Mouse (Mus musculus) midbrain, embryonic 14.5 days (tissue): ENCODE measurements at regions not wholly inside any gene's neighbourhood (a gene's known extent, or its start where the extent isn't known, plus 50 kb on each side); places are given as distances from the start of the nearest gene placed in this dataset.

ENCODE experiments used
- ATAC-seq: fragments of 200-750 bp; cut with Nextera tagmentation; 2 replicates; pipeline ENCODE4 v1.8.0; 2017; ENCODE audit warnings: moderate number of reproducible peaks, moderate library complexity; ENCODE audit not compliant: low FRiP score, low TSS enrichment
- DNase-seq: peaks from one replicate; pipeline ENCODE4 v3.0.0-alpha.2; 2015
- H3K27ac ChIP-seq: fragments of 300-500 bp; sonication (generic); replicated peaks from 2 replicates; pipeline ENCODE4 v1.5.1; 2014; ENCODE audit warnings: mild to moderate bottlenecking, low read depth, low read length, moderate library complexity
- H3K27me3 ChIP-seq: fragments of 300-500 bp; sonication (generic); 2 replicates; pipeline ENCODE4 v1.6.1; 2014; ENCODE audit warnings: low read length, control low read depth, mixed read lengths; ENCODE audit not compliant: control insufficient read depth, insufficient read depth
- H3K36me3 ChIP-seq: fragments of 300-500 bp; sonication (generic); 2 replicates; pipeline ENCODE4 v1.6.1; 2014; ENCODE audit warnings: low read length, control low read depth; ENCODE audit not compliant: control insufficient read depth, insufficient read depth
- H3K4me1 ChIP-seq: fragments of 300-500 bp; sonication (generic); 2 replicates; pipeline ENCODE4 v1.6.1; 2014; ENCODE audit warnings: mild to moderate bottlenecking, antibody characterized with exemption, low read length, control low read depth; ENCODE audit not compliant: control insufficient read depth, insufficient read depth
- H3K4me2 ChIP-seq: fragments of 300-500 bp; sonication (generic); 2 replicates; pipeline ENCODE4 v1.6.1; 2014; ENCODE audit warnings: mild to moderate bottlenecking, low read length, moderate library complexity
- H3K4me3 ChIP-seq: fragments of 300-500 bp; sonication (generic); replicated peaks from 2 replicates; pipeline ENCODE4 v1.5.1; 2014; ENCODE audit warnings: low read depth, low read length
- H3K9ac ChIP-seq: fragments of 300-500 bp; sonication (generic); replicated peaks from 2 replicates; pipeline ENCODE4 v1.6.1; 2014; ENCODE audit warnings: mild to moderate bottlenecking, low read length, moderate library complexity
- H3K9me3 ChIP-seq: fragments of 300-500 bp; sonication (generic); 2 replicates; pipeline ENCODE4 v1.6.1; 2016; ENCODE audit warnings: low read length, control low read depth, mixed read lengths; ENCODE audit not compliant: control insufficient read depth
- WGBS: fragments of 180-500 bp; shearing (Covaris S2); extraction: QIAGEN DNeasy Blood & Tissue Kit; methylation state at CpG from one replicate; pipeline ENCODE4 v1.1.7; 2014; 5-methylcytosine and 5-hydroxymethylcytosine counted together

DNA sequence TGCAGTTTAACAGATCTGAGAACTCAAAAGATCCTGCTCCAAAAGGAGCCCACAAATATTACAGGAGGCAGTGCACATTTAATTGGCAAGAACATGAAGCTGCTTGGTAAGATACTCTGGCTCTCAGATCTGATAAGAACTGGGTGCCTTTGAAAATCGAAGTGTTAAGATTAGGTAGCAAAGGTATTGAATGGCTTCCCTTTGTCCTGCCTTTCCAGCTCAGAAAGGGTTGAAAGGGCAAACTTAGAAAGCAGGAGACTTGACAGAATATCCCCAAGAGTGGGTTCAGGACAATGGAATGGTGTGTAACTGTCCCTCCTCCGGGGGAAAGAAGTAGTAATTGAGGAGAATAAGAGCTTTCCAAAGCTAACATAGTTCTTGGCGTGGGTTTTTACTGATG is 431.4 kb downstream of the Gm10283 start:
- Histone ChIP-seq H3K27ac (no peak overlapping the region), H3K4me1 (no peaks in the 10 kb centered on the region), H3K4me3 (no peak overlapping the region), H3K9me3 (no peaks in the 10 kb centered on the region), H3K4me2 (no peak overlapping the region), H3K27me3 (no peaks in the 10 kb centered on the region), H3K9ac (no peak overlapping the region), H3K36me3 (no peaks in the 10 kb centered on the region)
- 57% methylated on average over 3 of the region's 3 CpGs for WGBS
- ATAC-seq (no peak), DNase-seq (no peak)

DNA sequence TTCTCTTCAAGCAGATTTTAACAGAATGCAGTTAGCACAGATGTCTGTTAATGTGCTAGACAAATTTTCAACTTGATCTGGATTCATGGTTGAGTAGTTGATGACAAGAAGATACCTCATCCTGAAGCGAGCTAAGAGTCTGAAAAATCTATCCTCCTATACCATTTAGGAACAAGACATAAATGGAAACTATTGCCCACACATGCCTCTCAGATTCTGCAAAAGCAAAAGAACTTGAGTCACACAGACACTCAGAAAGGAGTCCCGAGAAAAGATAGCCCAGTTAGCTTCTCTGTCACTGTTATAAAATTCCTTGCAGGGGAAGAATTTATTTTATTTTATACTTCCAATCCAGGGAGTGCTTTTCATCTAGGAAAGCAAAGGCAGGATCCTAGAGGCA is 447.9 kb downstream of the Gm10283 start:
- H3K4me1 ChIP-seq, result no peaks in the 10 kb centered on the region
- H3K4me2 ChIP-seq, result no peak overlapping the region
- no peak overlapping the region for H3K9ac ChIP-seq
- DNase-seq, result no peak
- no peaks in the 10 kb centered on the region for H3K36me3 ChIP-seq
- no peak overlapping the region for H3K4me3 ChIP-seq
- H3K27me3 ChIP-seq, result no peaks in the 10 kb centered on the region
- no peak for ATAC-seq
- 81% methylated on average over 2 of the region's 2 CpGs for WGBS
- no peaks in the 10 kb centered on the region for H3K9me3 ChIP-seq
- no peak overlapping the region for H3K27ac ChIP-seq

DNA sequence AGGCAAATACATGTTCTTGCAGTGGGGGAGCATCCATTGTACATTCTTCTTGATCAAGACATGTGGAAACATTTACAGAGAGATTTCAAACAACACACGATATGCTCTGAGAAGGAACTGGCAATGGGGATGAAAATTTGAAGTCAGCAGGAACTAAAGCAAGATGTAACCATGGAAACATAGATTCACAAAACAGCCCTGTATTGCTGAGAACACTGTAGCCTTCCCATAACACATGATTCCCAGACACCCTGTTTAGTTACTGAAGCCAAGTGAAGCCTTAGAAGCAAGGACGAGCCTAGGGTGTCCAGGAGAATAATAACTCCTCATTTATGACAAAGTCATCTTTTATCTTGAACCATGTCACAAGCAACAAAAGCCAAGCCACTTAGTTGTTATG is 474.3 kb downstream of the Gm10283 start:
- DNase-seq (peak; percentile 32), ATAC-seq (no peak)
- Histone ChIP-seq H3K9me3 (no peaks in the 10 kb centered on the region), H3K4me1 (no peaks in the 10 kb centered on the region), H3K4me3 (no peak overlapping the region), H3K27ac (no peak overlapping the region), H3K9ac (no peak overlapping the region), H3K27me3 (no peaks in the 10 kb centered on the region), H3K36me3 (no peaks in the 10 kb centered on the region), H3K4me2 (no peak overlapping the region)
- 59% methylated on average over 2 of the region's 2 CpGs for WGBS
